Mouse (Mus musculus) stomach, embryonic 15.5 days (tissue): ENCODE measurements around the gene Tmem91. TPM values are rescaled to one million over a fixed set of nuclear protein-coding genes. Genes with fewer than 3 reads are reported as not detected.

Source experiments
- ATAC-seq: fragments of 200-750 bp; cut with Nextera tagmentation; 2 replicates; pipeline ENCODE4 v1.8.0; 2017; ENCODE audit warnings: low read depth, moderate number of reproducible peaks, moderate TSS enrichment; ENCODE audit not compliant: insufficient read depth, low FRiP score
- H3K27ac ChIP-seq: fragments of 300-500 bp; sonication (generic); 2 replicates; pipeline ENCODE4 v1.5.1; 2015; ENCODE audit warnings: mild to moderate bottlenecking, inconsistent platforms
- H3K27me3 ChIP-seq: fragments of 300-500 bp; sonication (generic); replicated peaks from 2 replicates; pipeline ENCODE4 v1.6.1; 2015; ENCODE audit warnings: inconsistent platforms
- H3K36me3 ChIP-seq: fragments of 300-500 bp; sonication (generic); 2 replicates; pipeline ENCODE4 v1.6.1; 2015; ENCODE audit warnings: inconsistent platforms
- H3K4me1 ChIP-seq: fragments of 300-500 bp; sonication (generic); 2 replicates; pipeline ENCODE4 v1.6.1; 2015; ENCODE audit warnings: inconsistent platforms
- H3K4me2 ChIP-seq: fragments of 300-500 bp; sonication (generic); 2 replicates; pipeline ENCODE4 v1.6.1; 2015; ENCODE audit warnings: mild to moderate bottlenecking, inconsistent platforms
- H3K4me3 ChIP-seq: fragments of 300-500 bp; sonication (generic); replicated peaks from 2 replicates; pipeline ENCODE4 v1.5.1; 2015; ENCODE audit warnings: inconsistent platforms
- H3K9ac ChIP-seq: fragments of 300-500 bp; sonication (generic); 2 replicates; pipeline ENCODE4 v1.6.1; 2015; ENCODE audit warnings: inconsistent platforms
- H3K9me3 ChIP-seq: fragments of 300-500 bp; sonication (generic); 2 replicates; pipeline ENCODE4 v1.6.1; 2016; ENCODE audit warnings: inconsistent platforms
- WGBS: fragments of 180-500 bp; shearing (Covaris S2); methylation state at CpG from one replicate; pipeline ENCODE4 v1.1.7; 2015; 5-methylcytosine and 5-hydroxymethylcytosine counted together
- polyA plus RNA-seq: library from polyadenylated mRNA; unstranded; fragments of >200 nt; fragmentation: Nextera tagmentation; extraction: Ambion mirVana; gene quantifications from 2 replicates; pipeline ENCODE4 v1.2.1, GENCODE M21; 2015

Tmem91 gene
- polyA plus RNA-seq, 1 experiment from 2014 or later, result 3.0 TPM

GRCm38 (mm10) chr7:25637099-25637498, 37.9 kb downstream of the Tmem91 start:
- ATAC-seq, result no peak

GRCm38 (mm10) chr7:25636373-25636772, 38.6 kb downstream of the Tmem91 start:
- H3K36me3 ChIP-seq, result peaks cover 6% of the 10 kb centered on the region; the same call in 1 of the 2 replicates
- no peaks in the 10 kb centered on the region for H3K9me3 ChIP-seq
- no peaks in the 10 kb centered on the region for H3K27me3 ChIP-seq
- no peak overlapping the region for H3K4me2 ChIP-seq
- no peak overlapping the region for H3K27ac ChIP-seq
- H3K4me3 ChIP-seq, result no peak overlapping the region
- H3K9ac ChIP-seq, result no peak overlapping the region
- 24% methylated on average over 3 of the region's 3 CpGs for WGBS
- no peak for ATAC-seq
- H3K4me1 ChIP-seq, result no peaks in the 10 kb centered on the region

More at GRCm38 (mm10) chr7:25637099-25637498, 37.9 kb downstream of the Tmem91 start:
- Histone ChIP-seq H3K36me3 (peaks cover 6% of the 10 kb centered on the region; the same call in 1 of the 2 replicates), H3K27me3 (no peaks in the 10 kb centered on the region), H3K4me3 (no peak overlapping the region), H3K9ac (no peak overlapping the region), H3K9me3 (no peaks in the 10 kb centered on the region), H3K4me1 (no peaks in the 10 kb centered on the region), H3K4me2 (no peak overlapping the region), H3K27ac (no peak overlapping the region)
- WGBS, result 83% methylated on average over 5 of the region's 5 CpGs

GRCm38 (mm10) chr7:25632679-25633078, 42.3 kb downstream of the Tmem91 start:
- Histone ChIP-seq H3K4me2 (no peak overlapping the region), H3K9me3 (no peaks in the 10 kb centered on the region), H3K36me3 (peaks cover 11% of the 10 kb centered on the region; the same call in 1 of the 2 replicates), H3K27ac (no peak overlapping the region), H3K9ac (no peak overlapping the region), H3K27me3 (no peaks in the 10 kb centered on the region), H3K4me3 (no peak overlapping the region), H3K4me1 (peaks cover 9% of the 10 kb centered on the region)
- 75% methylated on average over 5 of the region's 5 CpGs for WGBS
- ATAC-seq, result no peak

DNA sequence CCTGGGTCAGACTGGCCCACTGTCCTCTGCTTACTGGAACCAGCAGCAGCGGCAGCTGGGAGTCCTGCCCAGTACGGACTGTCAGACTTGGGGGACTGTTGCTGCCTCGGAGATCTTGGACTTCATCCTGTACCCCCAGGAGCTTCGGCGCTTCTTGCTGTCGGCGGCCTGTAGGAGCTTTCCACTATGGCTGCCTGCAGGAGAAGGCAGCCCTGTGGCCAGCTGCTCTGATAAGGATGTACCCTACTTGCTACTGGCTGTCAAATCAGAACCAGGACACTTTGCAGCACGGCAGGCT, 46.7 kb downstream of the Tmem91 start:
- peaks cover 22% of the 10 kb centered on the region for H3K4me1 ChIP-seq
- peak overlapping the region; percentile 48 for H3K4me3 ChIP-seq
- 50% methylated on average over 8 of the region's 8 CpGs for WGBS
- no peaks in the 10 kb centered on the region for H3K27me3 ChIP-seq
- H3K27ac ChIP-seq, result no peak overlapping the region
- H3K9ac ChIP-seq, result peak overlapping the region; percentile 63; the same call in 1 of the 2 replicates
- H3K36me3 ChIP-seq, result peaks cover 6% of the 10 kb centered on the region; the same call in 1 of the 2 replicates
- ATAC-seq, result no peak
- H3K9me3 ChIP-seq, result no peaks in the 10 kb centered on the region
- peak overlapping the region; percentile 81 for H3K4me2 ChIP-seq

DNA sequence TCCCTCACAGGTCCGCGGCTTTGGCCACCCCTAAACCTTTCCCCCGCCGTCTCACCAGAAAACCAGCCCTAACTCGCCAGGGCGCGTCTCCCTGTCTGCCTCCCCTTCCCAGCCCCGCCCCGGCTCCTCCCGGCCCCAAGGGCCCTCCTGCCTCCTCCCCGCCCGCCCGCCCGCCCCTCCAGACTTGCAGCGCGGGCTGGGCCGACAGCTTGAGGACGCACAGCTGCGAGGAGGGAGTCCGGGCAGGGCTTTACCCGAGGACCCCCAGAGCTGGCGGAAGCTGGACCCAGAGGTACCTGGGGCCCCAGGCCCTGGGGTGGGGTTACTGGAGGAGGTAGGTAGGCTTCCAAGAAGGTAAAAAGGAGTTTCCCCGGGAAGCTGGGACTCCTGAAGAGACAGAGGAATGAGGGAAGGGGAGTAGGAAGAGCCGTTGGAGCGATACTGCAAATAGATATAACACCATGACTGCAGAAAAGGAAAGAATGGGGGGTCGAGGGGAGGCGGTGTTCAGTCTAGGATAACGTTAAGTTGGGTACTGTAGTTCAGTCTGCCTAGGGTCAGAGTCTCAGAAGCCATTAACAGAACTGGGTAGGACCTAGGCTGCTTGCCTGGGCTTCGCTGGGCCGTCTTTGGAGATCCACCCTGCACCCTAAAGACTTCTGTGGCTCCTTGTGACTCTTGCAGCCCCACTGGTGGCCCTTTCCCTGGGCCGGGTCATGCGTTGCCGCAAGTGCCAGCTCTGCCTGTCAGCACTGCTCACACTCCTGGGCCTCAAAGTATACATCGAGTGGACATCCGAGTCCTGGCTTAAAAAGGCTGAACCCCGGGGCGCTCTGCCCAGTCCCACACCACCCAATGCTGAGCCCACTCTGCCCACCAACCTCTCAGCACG, 47.3 kb downstream of the Tmem91 start:
- peak overlapping the region; percentile 63 for H3K9ac ChIP-seq
- H3K4me2 ChIP-seq, result peak overlapping the region; percentile 81
- H3K4me3 ChIP-seq, result peak overlapping the region; percentile 48
- H3K4me1 ChIP-seq, result peaks cover 22% of the 10 kb centered on the region
- H3K27ac ChIP-seq, result peak overlapping the region; percentile 83
- no peaks in the 10 kb centered on the region for H3K9me3 ChIP-seq
- peaks cover 6% of the 10 kb centered on the region; the same call in 1 of the 2 replicates for H3K36me3 ChIP-seq
- H3K27me3 ChIP-seq, result no peaks in the 10 kb centered on the region
- 13% methylated on average over 38 of the region's 38 CpGs for WGBS
- ATAC-seq, result peak; percentile 83

DNA sequence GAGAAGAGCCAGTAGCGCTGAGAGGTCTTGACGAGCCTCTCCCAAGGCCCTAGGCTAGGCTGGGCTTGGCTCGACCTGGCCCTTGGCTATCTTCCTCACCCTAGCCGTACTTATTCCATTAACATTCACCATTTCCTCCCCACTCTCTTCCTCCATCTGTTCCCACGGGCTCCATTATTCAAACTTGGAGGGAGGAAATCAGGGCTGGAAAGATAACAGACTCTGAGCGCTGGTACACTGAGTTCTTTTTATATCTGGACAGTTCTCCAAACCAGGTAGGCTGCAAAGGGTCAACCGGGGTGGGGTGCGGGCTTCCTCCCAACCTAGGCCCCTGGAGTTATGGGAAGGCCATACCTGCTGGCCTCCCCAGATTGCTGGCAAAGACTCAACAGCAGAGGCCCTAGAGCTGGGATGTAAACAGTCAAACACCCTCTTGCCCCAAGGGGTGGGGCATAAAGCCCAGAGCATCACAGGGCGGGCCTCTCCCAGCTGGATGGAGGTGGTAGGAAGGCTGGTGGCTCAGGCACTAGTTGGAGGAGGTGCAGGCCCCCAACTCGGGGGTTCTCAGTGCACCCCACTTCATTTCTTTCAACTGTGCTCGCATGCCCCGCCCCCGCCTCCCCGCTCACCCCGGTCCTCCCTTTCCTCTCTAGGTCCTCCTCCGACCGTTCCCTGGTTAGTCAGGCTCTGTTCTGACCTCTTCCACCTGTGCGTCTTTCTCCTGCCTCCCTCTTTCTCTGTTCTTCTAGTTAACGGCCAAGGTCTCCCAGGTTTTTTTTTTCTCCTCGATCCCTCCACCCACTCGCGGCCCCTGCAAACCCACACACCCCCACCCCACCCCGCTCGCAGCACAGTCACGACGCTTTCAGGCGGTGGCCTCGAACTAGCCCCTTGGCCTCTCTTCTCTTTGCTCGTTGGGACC, 48.2 kb downstream of the Tmem91 start, which contains the start of gene B3gnt8:
Gene B3gnt8, plus strand, starts transcription at position 146 of the 922 bp plus-strand sequence.
- H3K4me3 ChIP-seq, result peak within 1 kb of the TSS; percentile 48
- WGBS, result 8% methylated on average over 29 of the region's 29 CpGs
- H3K4me1 ChIP-seq, result peaks cover 22% of the 10 kb centered on the region
- peak within 1 kb of the TSS; percentile 81 for H3K4me2 ChIP-seq
- H3K27me3 ChIP-seq, result no peaks in the 10 kb centered on the region
- peak within 1 kb of the TSS; percentile 83 for H3K27ac ChIP-seq
- peak within 1 kb of the TSS; percentile 63 for H3K9ac ChIP-seq
- H3K36me3 ChIP-seq, result 0 out of 2 replicates have a peak, but pooled peaks cover 11% of the 10 kb centered on the region
- ATAC-seq, result peak; percentile 56
- no peaks in the 10 kb centered on the region for H3K9me3 ChIP-seq

DNA sequence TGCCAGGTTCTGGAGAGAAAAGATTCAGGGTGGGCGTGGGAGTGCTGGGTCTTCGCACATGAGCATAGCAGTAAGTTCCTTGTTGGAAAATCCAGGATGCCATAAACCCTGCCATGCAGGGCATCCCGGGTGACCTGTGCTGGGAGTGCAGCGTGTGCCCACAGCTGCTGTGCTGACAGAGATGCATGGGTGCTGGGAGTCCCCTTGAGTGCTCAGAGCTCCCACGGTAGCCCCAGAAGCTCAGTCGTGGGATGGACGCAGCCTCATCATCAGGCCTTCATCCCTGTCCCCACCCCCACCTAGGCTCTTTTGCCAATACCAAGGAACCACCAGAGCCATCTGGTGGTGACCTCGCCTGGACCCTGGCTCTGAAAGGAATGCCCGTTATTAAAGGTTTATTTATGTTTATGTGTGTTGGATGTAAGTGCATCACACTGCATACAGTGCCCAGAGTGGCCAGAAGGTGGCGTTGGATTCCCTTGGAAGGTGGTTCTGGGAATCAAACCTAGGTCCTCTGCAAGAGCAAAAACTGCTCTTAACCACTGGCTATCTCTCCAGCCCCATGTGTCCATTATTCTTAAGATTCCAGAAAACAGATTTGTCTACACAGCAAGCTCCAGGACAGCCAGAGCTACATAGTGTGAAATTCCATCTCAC, 49.2 kb downstream of the Tmem91 start:
- peak overlapping the region; percentile 83 for H3K27ac ChIP-seq
- H3K4me1 ChIP-seq, result peaks cover 22% of the 10 kb centered on the region
- H3K4me3 ChIP-seq, result no peak overlapping the region
- H3K9ac ChIP-seq, result no peak overlapping the region
- WGBS, result 72% methylated on average over 10 of the region's 10 CpGs
- ATAC-seq, result no peak
- H3K9me3 ChIP-seq, result no peaks in the 10 kb centered on the region
- H3K4me2 ChIP-seq, result no peak overlapping the region
- no peaks in the 10 kb centered on the region for H3K27me3 ChIP-seq
- H3K36me3 ChIP-seq, result peaks cover 16% of the 10 kb centered on the region; the same call in 1 of the 2 replicates

GRCm38 (mm10) chr7:25624851-25625250, 50.1 kb downstream of the Tmem91 start:
- no peak overlapping the region for H3K4me2 ChIP-seq
- H3K27me3 ChIP-seq, result no peaks in the 10 kb centered on the region
- no peak for ATAC-seq
- peaks cover 25% of the 10 kb centered on the region for H3K4me1 ChIP-seq
- WGBS, result 65% methylated on average over 5 of the region's 5 CpGs
- H3K4me3 ChIP-seq, result no peak overlapping the region
- no peak overlapping the region; the same call in 1 of the 2 replicates for H3K27ac ChIP-seq
- H3K9ac ChIP-seq, result no peak overlapping the region
- no peaks in the 10 kb centered on the region for H3K9me3 ChIP-seq
- H3K36me3 ChIP-seq, result peaks cover 15% of the 10 kb centered on the region; the same call in 1 of the 2 replicates

DNA sequence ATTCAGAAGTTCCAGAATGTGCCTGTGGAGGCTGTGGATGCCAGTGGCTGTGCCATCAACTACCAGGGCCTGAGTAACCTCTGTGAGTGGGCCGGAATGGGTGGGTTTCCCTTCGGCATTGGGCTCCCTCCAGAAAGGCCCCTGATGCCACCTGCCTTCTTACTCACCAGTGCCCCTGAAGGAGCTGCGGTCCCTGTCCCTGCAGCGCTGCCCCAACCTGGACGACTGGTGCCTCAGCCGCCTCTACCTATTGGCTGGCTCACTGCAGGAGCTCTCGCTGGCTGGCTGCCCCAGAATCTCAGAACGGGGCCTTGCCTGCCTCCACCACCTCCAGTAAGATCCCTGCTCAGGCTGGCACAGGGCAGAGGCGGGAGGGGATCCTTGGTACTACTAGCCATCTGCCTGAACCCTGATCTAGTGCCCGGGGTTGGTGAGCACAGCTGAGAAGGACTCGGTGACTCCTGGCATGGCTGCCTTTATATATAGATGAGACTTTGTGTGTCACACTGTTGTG, 51.1 kb downstream of the Tmem91 start:
- WGBS, result 90% methylated on average over 11 of the region's 11 CpGs
- H3K27me3 ChIP-seq, result no peaks in the 10 kb centered on the region
- no peaks in the 10 kb centered on the region for H3K9me3 ChIP-seq
- no peak overlapping the region for H3K9ac ChIP-seq
- ATAC-seq, result no peak
- H3K4me2 ChIP-seq, result no peak overlapping the region
- no peak overlapping the region for H3K4me3 ChIP-seq
- peaks cover 30% of the 10 kb centered on the region for H3K4me1 ChIP-seq
- no peak overlapping the region for H3K27ac ChIP-seq
- H3K36me3 ChIP-seq, result peaks cover 10% of the 10 kb centered on the region; the same call in 1 of the 2 replicates

- Histone ChIP-seq H3K27me3 (no peaks in the 10 kb centered on the region), H3K9ac (no peak overlapping the region), H3K36me3 (peaks cover 10% of the 10 kb centered on the region; the same call in 1 of the 2 replicates), H3K4me2 (no peak overlapping the region), H3K9me3 (no peaks in the 10 kb centered on the region), H3K4me1 (peaks cover 9% of the 10 kb centered on the region), H3K4me3 (no peak overlapping the region), H3K27ac (no peak overlapping the region)
- ATAC-seq, result no peak
- 88% methylated on average over 11 of the region's 11 CpGs for WGBS
Measured at GRCm38 (mm10) chr7:25620751-25621150, 54.2 kb downstream of the Tmem91 start.

DNA sequence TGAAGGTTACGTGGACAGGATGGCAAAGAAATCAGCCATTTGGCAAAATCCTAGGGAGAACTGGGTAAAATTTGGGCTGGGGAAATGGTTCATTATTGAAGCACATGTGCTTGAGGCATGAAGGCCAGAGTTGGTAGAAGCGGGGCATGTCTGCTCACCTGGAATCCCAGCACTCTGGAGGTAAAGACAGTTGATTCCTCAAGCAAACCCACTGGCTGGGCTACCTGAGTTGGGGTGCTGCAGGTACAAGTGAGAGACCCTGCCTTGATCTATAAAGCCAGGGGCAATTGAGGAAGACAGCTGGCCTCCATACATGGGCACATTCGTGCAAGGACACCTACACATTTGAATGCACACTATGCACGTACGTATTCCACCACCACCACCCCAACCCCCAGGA, 54.9 kb downstream of the Tmem91 start:
- H3K4me3 ChIP-seq, result peak overlapping the region; percentile 59
- ATAC-seq, result no peak
- peak overlapping the region; percentile 75 for H3K4me2 ChIP-seq
- 85% methylated on average over 5 of the region's 5 CpGs for WGBS
- H3K9me3 ChIP-seq, result no peaks in the 10 kb centered on the region
- peaks cover 10% of the 10 kb centered on the region; the same call in 1 of the 2 replicates for H3K36me3 ChIP-seq
- no peaks in the 10 kb centered on the region for H3K27me3 ChIP-seq
- H3K9ac ChIP-seq, result no peak overlapping the region
- peaks cover 9% of the 10 kb centered on the region for H3K4me1 ChIP-seq
- H3K27ac ChIP-seq, result no peak overlapping the region
